Mouse (Mus musculus) frontal cortex, postnatal 14 days (tissue): ENCODE measurements at regions not wholly inside any gene's neighbourhood (a gene's known extent, or its start where the extent isn't known, plus 50 kb on each side); places are given as distances from the start of the nearest gene placed in this dataset.

Experiments used
- DNase-seq, 2 experiments: peaks; one replicate each; pipeline ENCODE4 v3.0.0; 2022; ENCODE audit warnings: low spot score in 2 of 2

GRCm38 (mm10) chr16:30873493-30874211 is 207.6 kb downstream of the Xxylt1 start:
- no peak for DNase-seq

GRCm38 (mm10) chr16:30875235-30875829 is 205.9 kb downstream of the Xxylt1 start:
- DNase-seq = no peak

GRCm38 (mm10) chr16:30878821-30879220 is 202.4 kb downstream of the Xxylt1 start:
- DNase-seq = no peak

- DNase-seq = no peak
Measured at GRCm38 (mm10) chr16:30879878-30880277, 201.4 kb downstream of the Xxylt1 start.

GRCm38 (mm10) chr16:30880682-30881081 is 200.6 kb downstream of the Xxylt1 start:
- DNase-seq = no peak

- DNase-seq = no peak
Measured at GRCm38 (mm10) chr16:30881186-30881585, 200.0 kb downstream of the Xxylt1 start.

GRCm38 (mm10) chr16:30883490-30884188 is 197.6 kb downstream of the Xxylt1 start:
- no peak for DNase-seq

- no peak for DNase-seq
Measured at GRCm38 (mm10) chr16:30884189-30884551, 197.1 kb downstream of the Xxylt1 start.

GRCm38 (mm10) chr16:30886982-30887381 is 194.2 kb downstream of the Xxylt1 start:
- DNase-seq = no peak

- DNase-seq = no peak
Measured at GRCm38 (mm10) chr16:30887536-30887935, 193.7 kb downstream of the Xxylt1 start.

- DNase-seq = no peak
Measured at GRCm38 (mm10) chr16:30888556-30889323, 192.5 kb downstream of the Xxylt1 start.

GRCm38 (mm10) chr16:30892606-30893005 is 188.6 kb downstream of the Xxylt1 start:
- no peak for DNase-seq

GRCm38 (mm10) chr16:30894086-30894485 is 187.1 kb downstream of the Xxylt1 start:
- no peak for DNase-seq

- no peak for DNase-seq
Measured at GRCm38 (mm10) chr16:30895021-30895420, 186.2 kb downstream of the Xxylt1 start.

- no peak for DNase-seq
Measured at GRCm38 (mm10) chr16:30897371-30897770, 183.9 kb downstream of the Xxylt1 start.

GRCm38 (mm10) chr16:30900121-30900520 is 181.1 kb downstream of the Xxylt1 start:
- no peak for DNase-seq

GRCm38 (mm10) chr16:30901309-30901708 is 179.9 kb downstream of the Xxylt1 start:
- DNase-seq = no peak
